Mouse (Mus musculus) limb, embryonic 15.5 days (tissue): Measurements from ENCODE around the gene Znfx1. TPM values are rescaled to one million over a fixed set of nuclear protein-coding genes. Genes with fewer than 3 reads are reported as not detected.
A peak's percentile ranks its signal among the peaks of the same experiment; 100 is the strongest.
"Not testable (repeated sequence)": the region's sequence is repeated elsewhere in the genome, so short reads cannot be mapped to it uniquely, and the experiment has no call there.

ENCODE experiments used
- ATAC-seq: fragments of 200-750 bp; cut with Nextera tagmentation; 2 replicates; pipeline ENCODE4 v1.8.0; 2017; ENCODE audit warnings: low read depth, moderate TSS enrichment; ENCODE audit not compliant: insufficient number of reproducible peaks, low FRiP score, low TSS enrichment
- H3K27ac ChIP-seq: fragments of 300-500 bp; sonication (generic); 2 replicates; pipeline ENCODE4 v1.5.1; 2015; ENCODE audit warnings: moderate library complexity, mild to moderate bottlenecking, inconsistent platforms
- H3K27me3 ChIP-seq: fragments of 300-500 bp; sonication (generic); 2 replicates; pipeline ENCODE4 v1.6.1; 2015; ENCODE audit warnings: inconsistent platforms
- H3K36me3 ChIP-seq: fragments of 300-500 bp; sonication (generic); 2 replicates; pipeline ENCODE4 v1.6.1; 2015; ENCODE audit warnings: inconsistent platforms
- H3K4me1 ChIP-seq: fragments of 300-500 bp; sonication (generic); 2 replicates; pipeline ENCODE4 v1.6.1; 2015; ENCODE audit warnings: inconsistent platforms
- H3K4me2 ChIP-seq: fragments of 300-500 bp; sonication (generic); 2 replicates; pipeline ENCODE4 v1.6.1; 2015; ENCODE audit warnings: mild to moderate bottlenecking, inconsistent platforms
- H3K4me3 ChIP-seq: fragments of 300-500 bp; sonication (generic); 2 replicates; pipeline ENCODE4 v1.5.1; 2015; ENCODE audit warnings: mild to moderate bottlenecking, inconsistent platforms
- H3K9ac ChIP-seq: fragments of 300-500 bp; sonication (generic); 2 replicates; pipeline ENCODE4 v1.6.1; 2015; ENCODE audit warnings: inconsistent platforms
- H3K9me3 ChIP-seq: fragments of 300-500 bp; sonication (generic); 2 replicates; pipeline ENCODE4 v1.6.1; 2016; ENCODE audit warnings: inconsistent platforms
- WGBS: fragments of 180-500 bp; shearing (Covaris S2); methylation state at CpG from one replicate; pipeline ENCODE4 v1.1.7; 2015; 5-methylcytosine and 5-hydroxymethylcytosine counted together
- polyA plus RNA-seq: library from polyadenylated mRNA; unstranded; fragments of >200 nt; fragmentation: Nextera tagmentation; extraction: Ambion mirVana; gene quantifications from 2 replicates; pipeline ENCODE4 v1.2.1, GENCODE M21; 2015

Gene Znfx1
- polyA plus RNA-seq, 1 experiment from 2014 or later: 8.5 TPM

DNA sequence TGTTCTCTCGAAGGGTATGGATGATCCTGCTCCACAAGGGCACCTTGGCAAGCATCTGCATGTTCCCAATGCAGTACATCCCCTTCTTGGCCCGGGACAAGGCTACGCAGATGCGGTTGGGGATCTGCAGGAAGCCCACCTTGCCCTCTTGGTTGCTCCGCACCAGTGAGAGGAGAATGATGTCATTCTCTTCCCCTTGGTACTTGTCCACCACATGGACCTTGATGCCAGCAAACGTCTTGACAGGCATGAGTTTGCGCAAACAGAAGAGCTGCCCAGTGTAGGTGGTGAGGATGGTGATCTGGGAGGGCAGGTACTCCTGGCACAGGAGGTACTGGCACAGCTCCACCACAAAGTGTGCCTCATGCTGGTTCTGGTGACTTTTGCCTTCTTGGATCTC is 24.1 kb downstream of the Znfx1 start:
- Histone ChIP-seq H3K27ac (no peak overlapping the region), H3K9ac (no peak overlapping the region), H3K4me2 (no peak overlapping the region), H3K4me3 (no peak overlapping the region), H3K27me3 (no peaks in the 10 kb centered on the region), H3K9me3 (no peaks in the 10 kb centered on the region), H3K36me3 (peaks cover 100% of the 10 kb centered on the region), H3K4me1 (no peaks in the 10 kb centered on the region)
- WGBS: 93% methylated on average over 7 of the region's 7 CpGs
- ATAC-seq: no peak

DNA sequence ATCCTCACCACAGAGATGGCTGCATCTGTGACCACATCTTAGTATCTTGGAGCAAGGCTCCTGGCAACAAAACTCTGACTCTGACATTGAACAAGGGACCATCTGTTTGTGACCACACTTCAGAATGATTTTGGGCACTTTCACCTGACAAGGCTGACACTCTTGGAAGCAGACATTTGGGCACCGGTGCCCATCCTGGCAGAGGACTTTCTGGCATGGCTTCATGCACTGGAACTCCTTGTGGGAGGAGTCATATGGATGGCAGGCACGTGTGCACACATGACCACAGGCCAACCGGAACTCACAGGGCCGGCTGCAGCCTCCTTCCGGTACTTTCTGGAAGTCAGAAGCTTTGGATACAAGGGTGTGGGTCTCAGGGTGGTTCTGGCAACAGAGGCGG is 24.5 kb downstream of the Znfx1 start:
- Histone ChIP-seq H3K36me3 (peaks cover 100% of the 10 kb centered on the region), H3K4me2 (no peak overlapping the region), H3K27me3 (no peaks in the 10 kb centered on the region), H3K9ac (no peak overlapping the region), H3K27ac (no peak overlapping the region), H3K4me3 (no peak overlapping the region), H3K9me3 (no peaks in the 10 kb centered on the region), H3K4me1 (no peaks in the 10 kb centered on the region)
- WGBS: 90% methylated on average over 6 of the region's 6 CpGs
- no peak for ATAC-seq

DNA sequence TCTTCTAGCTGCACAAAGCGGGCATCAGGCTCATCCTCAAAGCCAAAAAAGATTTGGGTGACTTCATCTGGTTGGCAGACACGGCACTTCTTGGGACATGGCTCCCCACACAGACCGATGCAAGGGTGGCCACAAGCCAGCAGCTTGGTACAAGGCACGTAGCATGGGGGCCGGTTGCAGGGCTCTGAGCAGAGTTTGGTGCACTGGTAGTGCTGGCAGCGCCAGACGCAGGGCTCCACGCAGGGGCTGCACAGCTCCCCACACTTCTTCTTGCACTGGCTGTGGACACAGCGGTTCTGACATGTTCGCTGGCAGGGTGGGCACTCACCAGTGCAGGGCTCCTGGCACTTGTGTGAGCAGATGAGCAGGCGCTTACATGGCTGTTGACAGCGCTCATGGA is 25.1 kb downstream of the Znfx1 start:
- Histone ChIP-seq H3K4me3 (no peak overlapping the region), H3K27ac (no peak overlapping the region), H3K4me2 (no peak overlapping the region), H3K27me3 (no peaks in the 10 kb centered on the region), H3K9me3 (no peaks in the 10 kb centered on the region), H3K9ac (no peak overlapping the region), H3K36me3 (peaks cover 97% of the 10 kb centered on the region), H3K4me1 (no peaks in the 10 kb centered on the region)
- no peak for ATAC-seq
- WGBS: 94% methylated on average over 12 of the region's 12 CpGs

GRCm38 (mm10) chr2:167030507-167030906 is 32.3 kb downstream of the Znfx1 start:
- WGBS: 95% methylated on average over 4 of the region's 4 CpGs
- peaks cover 92% of the 10 kb centered on the region for H3K36me3 ChIP-seq
- no peak overlapping the region for H3K9ac ChIP-seq
- no peak for ATAC-seq
- no peak overlapping the region for H3K4me3 ChIP-seq
- H3K4me2 ChIP-seq: no peak overlapping the region
- H3K27ac ChIP-seq: no peak overlapping the region
- H3K4me1 ChIP-seq: no peaks in the 10 kb centered on the region
- H3K27me3 ChIP-seq: no peaks in the 10 kb centered on the region
- no peaks in the 10 kb centered on the region for H3K9me3 ChIP-seq

GRCm38 (mm10) chr2:167028553-167028952 is 34.3 kb downstream of the Znfx1 start:
- H3K4me2 ChIP-seq: no peak overlapping the region
- H3K4me3 ChIP-seq: no peak overlapping the region
- H3K4me1 ChIP-seq: no peaks in the 10 kb centered on the region
- no peak overlapping the region for H3K9ac ChIP-seq
- WGBS: 92% methylated on average over 7 of the region's 7 CpGs
- H3K36me3 ChIP-seq: peaks cover 88% of the 10 kb centered on the region
- H3K27me3 ChIP-seq: no peaks in the 10 kb centered on the region
- H3K27ac ChIP-seq: no peak overlapping the region
- no peak for ATAC-seq
- H3K9me3 ChIP-seq: no peaks in the 10 kb centered on the region

- Histone ChIP-seq H3K36me3 (peaks cover 62% of the 10 kb centered on the region), H3K9me3 (no peaks in the 10 kb centered on the region), H3K4me1 (peaks cover 25% of the 10 kb centered on the region), H3K4me2 (no peak overlapping the region), H3K4me3 (no peak overlapping the region), H3K9ac (no peak overlapping the region), H3K27me3 (no peaks in the 10 kb centered on the region), H3K27ac (no peak overlapping the region)
- ATAC-seq: no peak
- WGBS: 93% methylated on average over 10 of the region's 10 CpGs
These were observed 43.4 kb downstream of the Znfx1 start for GRCm38 (mm10) chr2:167019396-167019795.

DNA sequence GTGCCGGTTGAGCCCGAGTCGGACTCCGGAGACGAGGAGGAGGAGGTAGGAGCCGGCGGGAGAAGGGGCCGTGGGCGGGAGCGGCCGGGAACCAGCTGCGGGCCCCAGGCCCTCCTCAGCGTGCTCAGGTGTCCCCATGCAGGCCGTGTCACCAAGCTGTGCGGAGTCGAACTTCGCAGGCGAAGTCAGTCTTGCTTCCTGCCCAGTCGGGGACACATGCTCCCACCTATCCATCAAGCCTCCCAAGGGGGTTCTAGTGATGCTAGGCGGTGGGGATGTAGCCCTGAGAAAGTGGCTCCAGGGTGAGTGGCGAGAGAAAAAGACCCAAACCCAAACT is 47.5 kb downstream of the Znfx1 start:
- no peaks in the 10 kb centered on the region for H3K9me3 ChIP-seq
- 0 out of 2 replicates have a peak, but pooled peaks have one; percentile 50 for ATAC-seq
- 0 out of 2 replicates have a peak overlapping the region, but pooled peaks have one; percentile 89 for H3K27ac ChIP-seq
- peaks cover 25% of the 10 kb centered on the region for H3K4me1 ChIP-seq
- H3K27me3 ChIP-seq: no peaks in the 10 kb centered on the region
- WGBS: under 1% methylated on average over 21 of the region's 21 CpGs
- peak overlapping the region; percentile 95 for H3K4me3 ChIP-seq
- peak overlapping the region; percentile 90 for H3K4me2 ChIP-seq
- H3K36me3 ChIP-seq: peaks cover 28% of the 10 kb centered on the region
- peak overlapping the region; percentile 62 for H3K9ac ChIP-seq

GRCm38 (mm10) chr2:167014702-167015381 is 48.0 kb downstream of the Znfx1 start, which contains the start of gene Ddx27:
Ddx27 (plus strand) TSS chr2:167015193.
- Histone ChIP-seq H3K36me3 (peaks cover 23% of the 10 kb centered on the region), H3K4me1 (peaks cover 25% of the 10 kb centered on the region), H3K4me2 (peak within 1 kb of the TSS; percentile 90), H3K27ac (peak within 1 kb of the TSS; percentile 89), H3K9me3 (no peaks in the 10 kb centered on the region), H3K4me3 (peak within 1 kb of the TSS; percentile 95), H3K9ac (peak within 1 kb of the TSS; percentile 62), H3K27me3 (no peaks in the 10 kb centered on the region)
- peak; percentile 77 for ATAC-seq
- 2% methylated on average over 37 of the region's 37 CpGs for WGBS

DNA sequence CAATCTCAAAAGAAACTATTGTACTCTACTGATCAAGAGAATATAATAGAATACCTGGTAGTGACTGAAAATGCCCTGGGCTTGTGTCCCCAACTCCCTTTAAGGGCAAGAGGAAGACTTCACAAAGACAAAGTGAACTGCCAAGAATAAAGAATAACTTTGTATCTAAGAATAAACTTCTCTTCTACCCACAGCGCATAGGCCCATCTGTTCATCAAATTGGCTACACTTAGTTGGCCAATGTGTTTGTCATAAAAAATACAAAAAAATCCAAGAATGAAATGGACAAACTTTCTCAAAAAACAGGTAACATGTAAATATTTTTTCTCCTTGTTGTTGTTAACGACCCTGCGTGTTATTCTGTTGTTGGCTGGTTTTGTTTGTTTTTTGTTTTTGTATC is 52.3 kb downstream of the Znfx1 start:
- ATAC-seq: no peak
- H3K9me3 ChIP-seq: no peaks in the 10 kb centered on the region
- no peak overlapping the region for H3K9ac ChIP-seq
- no peak overlapping the region for H3K4me3 ChIP-seq
- no peak overlapping the region for H3K4me2 ChIP-seq
- H3K27ac ChIP-seq: no peak overlapping the region
- H3K4me1 ChIP-seq: peaks cover 4% of the 10 kb centered on the region
- WGBS: 86% methylated on average over 3 of the region's 3 CpGs
- H3K27me3 ChIP-seq: no peaks in the 10 kb centered on the region
- H3K36me3 ChIP-seq: no peaks in the 10 kb centered on the region

DNA sequence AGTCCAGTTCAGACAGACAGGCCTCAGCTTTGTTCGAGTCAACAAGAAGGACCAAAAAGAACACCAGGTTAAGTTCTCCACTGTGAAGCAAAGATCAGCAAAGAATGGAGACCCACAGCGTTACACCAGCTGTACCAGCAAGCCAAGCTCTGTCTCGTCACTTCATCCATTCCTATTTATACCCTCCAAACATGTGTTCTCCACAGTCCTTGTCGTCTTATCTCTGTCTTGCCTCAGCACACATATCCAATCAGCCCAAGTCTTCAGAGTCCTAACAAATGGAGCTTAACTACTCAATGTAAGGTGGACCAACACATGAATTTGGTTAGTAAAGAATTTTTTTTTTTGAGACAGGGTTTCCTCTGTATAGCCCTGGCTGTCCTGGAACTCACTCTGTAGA is 53.3 kb downstream of the Znfx1 start:
- no peak for ATAC-seq
- Histone ChIP-seq H3K9me3 (no peaks in the 10 kb centered on the region), H3K4me1 (peaks cover 1% of the 10 kb centered on the region; the same call in 1 of the 2 replicates), H3K36me3 (no peaks in the 10 kb centered on the region), H3K4me2 (no peak overlapping the region), H3K4me3 (no peak overlapping the region), H3K27me3 (no peaks in the 10 kb centered on the region), H3K27ac (no peak overlapping the region), H3K9ac (no peak overlapping the region)
- 70% methylated on average over 4 of the region's 4 CpGs for WGBS

- not testable (repeated sequence) for H3K9ac ChIP-seq, H3K27ac ChIP-seq, H3K27me3 ChIP-seq, H3K4me3 ChIP-seq, H3K9me3 ChIP-seq, H3K4me1 ChIP-seq, H3K4me2 ChIP-seq, H3K36me3 ChIP-seq, ATAC-seq
- WGBS: 71% methylated on average over 4 of the region's 4 CpGs
These were observed 55.2 kb downstream of the Znfx1 start for GRCm38 (mm10) chr2:167007565-167007964.

DNA sequence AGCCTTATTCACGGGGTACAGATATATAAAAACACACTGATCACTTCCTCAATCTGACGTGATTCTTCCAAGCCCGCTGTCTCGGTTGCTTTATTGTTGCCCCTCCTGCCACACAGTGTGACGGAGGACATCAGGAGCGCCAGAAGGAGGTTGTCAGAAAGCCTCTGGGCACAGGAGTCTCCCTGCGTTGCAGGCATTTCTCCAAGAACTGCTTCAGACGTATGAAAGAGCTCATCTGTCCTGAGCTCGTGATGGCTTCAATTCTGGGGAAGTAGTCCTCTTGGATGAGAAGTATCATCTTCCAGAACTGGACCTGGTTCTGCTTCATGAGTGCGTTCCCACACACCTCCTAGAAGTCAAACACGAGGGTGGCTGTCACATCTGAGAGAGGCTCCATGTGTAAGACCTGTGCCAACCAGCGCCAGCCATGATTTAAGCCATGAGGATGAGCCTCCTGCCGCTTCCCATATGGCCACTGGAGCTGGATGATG is 55.8 kb downstream of the Znfx1 start:
- whole genome bisulfite sequencing: 67% methylated on average over 13 of the region's 13 CpGs
- Histone ChIP-seq H3K4me2 (no peak overlapping the region), H3K27me3 (no peaks in the 10 kb centered on the region), H3K36me3 (no peaks in the 10 kb centered on the region), H3K27ac (no peak overlapping the region), H3K4me1 (peaks cover 5% of the 10 kb centered on the region; the same call in 1 of the 2 replicates), H3K4me3 (no peak overlapping the region), H3K9me3 (no peaks in the 10 kb centered on the region), H3K9ac (no peak overlapping the region)
- no peak for ATAC-seq
